Mouse (Mus musculus) forebrain, postnatal 0 days (tissue): ENCODE data around the gene Morn4. TPM values are rescaled to one million over a fixed set of nuclear protein-coding genes. Genes with fewer than 3 reads are reported as not detected.

Experiments
- ATAC-seq: fragments of 200-750 bp; cut with Nextera tagmentation; 2 replicates; pipeline ENCODE4 v1.8.0; 2017; ENCODE audit warnings: mild to moderate bottlenecking, moderate library complexity
- DNase-seq: peaks from one replicate; pipeline ENCODE4 v3.0.0-alpha.2; 2015
- H3K27ac ChIP-seq: fragments of 300-500 bp; sonication (generic); 2 replicates; pipeline ENCODE4 v1.5.1; 2014; ENCODE audit warnings: low read depth, mild to moderate bottlenecking, antibody characterized with exemption, low read length, moderate library complexity, mixed read lengths
- H3K27me3 ChIP-seq: fragments of 300-500 bp; sonication (generic); 2 replicates; pipeline ENCODE4 v1.6.1; 2014; ENCODE audit warnings: mild to moderate bottlenecking, low read length, mixed read lengths; ENCODE audit not compliant: insufficient read depth
- H3K36me3 ChIP-seq: fragments of 300-500 bp; sonication (generic); 2 replicates; pipeline ENCODE4 v1.6.1; 2014; ENCODE audit warnings: mild to moderate bottlenecking, moderate library complexity; ENCODE audit not compliant: insufficient read depth
- H3K4me1 ChIP-seq: fragments of 300-500 bp; sonication (generic); 2 replicates; pipeline ENCODE4 v1.6.1; 2014; ENCODE audit warnings: antibody characterized with exemption; ENCODE audit not compliant: insufficient read depth
- H3K4me2 ChIP-seq: fragments of 300-500 bp; sonication (generic); 2 replicates; pipeline ENCODE4 v1.6.1; 2014; ENCODE audit warnings: low read depth, mild to moderate bottlenecking, moderate library complexity
- H3K4me3 ChIP-seq: fragments of 300-500 bp; sonication (generic); 2 replicates; pipeline ENCODE4 v1.5.1; 2014; ENCODE audit warnings: low read depth, low read length, mixed read lengths
- H3K9ac ChIP-seq: fragments of 300-500 bp; sonication (generic); 2 replicates; pipeline ENCODE4 v1.6.1; 2014; ENCODE audit warnings: mild to moderate bottlenecking
- H3K9me3 ChIP-seq: fragments of 300-500 bp; sonication (generic); 2 replicates; pipeline ENCODE4 v1.6.1; 2016; ENCODE audit warnings: low read length
- CTCF ChIP-seq: sonication (generic); IDR thresholded peaks from 2 replicates; pipeline ENCODE4 v1.5.1; 2016; ENCODE audit warnings: antibody characterized with exemption, control low read depth, low read depth
- WGBS: fragments of 180-500 bp; shearing (Covaris S2); extraction: QIAGEN DNeasy Blood & Tissue Kit; methylation state at CpG from one replicate; pipeline ENCODE4 v1.1.7; 2014; 5-methylcytosine and 5-hydroxymethylcytosine counted together
- polyA plus RNA-seq: library from polyadenylated mRNA; unstranded; fragments of >200 nt; fragmentation: Nextera tagmentation; extraction: Ambion mirVana; gene quantifications from 2 replicates; pipeline ENCODE4 v1.2.1, GENCODE M21; 2015
- total RNA-seq: library from RNA; depleted of rRNA; stranded (reverse); fragments of >200 nt; gene quantifications from 2 replicates; pipeline ENCODE4 v1.2.3, GENCODE M21; 2014

The Morn4 gene
- total and polyA plus RNA-seq, 2 experiments from 2014 or later, result 57.0 to 167 TPM

DNA sequence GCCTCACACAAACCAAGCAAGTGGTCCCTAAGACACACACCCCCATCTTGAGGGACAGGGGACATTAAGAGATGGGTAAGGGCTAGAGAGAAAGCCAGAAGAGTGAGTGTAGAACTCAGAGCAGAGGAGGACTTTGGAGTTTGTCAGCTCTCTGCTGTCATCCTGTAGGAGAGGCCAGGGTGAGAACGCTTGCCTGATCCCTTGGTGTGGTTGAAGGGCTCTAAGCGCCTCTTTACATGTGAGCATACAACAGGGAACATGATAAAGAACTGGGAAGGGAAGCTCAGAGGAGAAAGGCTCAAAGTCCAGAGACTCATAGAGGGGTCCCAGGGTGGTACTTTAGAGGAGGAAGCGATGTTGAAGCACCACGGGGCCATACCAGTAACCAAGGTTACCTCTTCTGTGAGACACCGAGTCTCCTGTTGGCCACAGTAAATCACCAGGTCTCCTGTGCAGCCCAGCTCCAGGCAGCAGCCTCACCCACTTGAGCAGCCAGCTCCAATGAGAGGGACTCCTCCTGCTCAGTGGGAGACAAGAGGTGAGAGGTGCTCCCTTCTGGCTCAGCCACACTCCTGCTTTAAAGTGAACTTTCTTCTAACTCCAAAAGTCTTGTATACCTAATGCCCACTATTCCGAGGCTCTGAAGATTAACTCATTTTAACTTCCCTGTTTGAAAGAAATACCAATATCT lies 29.3 kb downstream of the Morn4 start:
- 92% methylated on average over 6 of the region's 6 CpGs for WGBS
- no peak for TF ChIP-seq CTCF
- Histone ChIP-seq H3K4me1 (no peaks in the 10 kb centered on the region), H3K9ac (no peak overlapping the region), H3K27ac (no peak overlapping the region), H3K9me3 (no peaks in the 10 kb centered on the region), H3K4me2 (no peak overlapping the region), H3K27me3 (no peaks in the 10 kb centered on the region), H3K36me3 (no peaks in the 10 kb centered on the region), H3K4me3 (no peak overlapping the region)
- ATAC-seq (no peak), DNase-seq (no peak)

- Histone ChIP-seq H3K36me3 (no peaks in the 10 kb centered on the region), H3K27ac (no peak overlapping the region), H3K9ac (no peak overlapping the region), H3K4me1 (no peaks in the 10 kb centered on the region), H3K9me3 (no peaks in the 10 kb centered on the region), H3K4me2 (no peak overlapping the region), H3K27me3 (no peaks in the 10 kb centered on the region), H3K4me3 (no peak overlapping the region)
- 75% methylated on average over 2 of the region's 2 CpGs for WGBS
- ATAC-seq (no peak), DNase-seq (no peak)
- no peak for TF ChIP-seq CTCF
Measured at GRCm38 (mm10) chr19:42055881-42056280, 30.3 kb downstream of the Morn4 start.

DNA sequence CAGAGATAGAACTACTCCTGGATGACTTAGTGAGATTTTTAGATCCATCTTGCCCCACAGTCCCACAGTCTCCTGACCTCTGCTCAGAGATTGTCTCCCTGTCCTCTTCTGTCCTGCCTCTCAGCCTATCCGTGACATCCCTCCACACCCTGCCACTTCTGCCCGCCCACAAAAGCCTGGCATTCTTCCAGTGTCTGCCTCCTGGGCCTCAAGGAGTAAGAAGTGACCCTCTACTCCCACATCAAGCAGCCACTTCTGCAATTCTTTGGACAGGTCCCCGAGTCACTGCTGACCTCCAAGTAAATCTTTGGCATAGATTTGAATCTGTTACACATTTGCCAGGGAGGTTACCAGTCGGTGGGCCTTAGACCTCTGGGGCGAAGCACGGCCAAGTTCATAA lies 31.9 kb downstream of the Morn4 start:
- no peak overlapping the region for H3K9ac ChIP-seq
- WGBS, result 76% methylated on average over 6 of the region's 6 CpGs
- H3K4me2 ChIP-seq, result no peak overlapping the region

DNA sequence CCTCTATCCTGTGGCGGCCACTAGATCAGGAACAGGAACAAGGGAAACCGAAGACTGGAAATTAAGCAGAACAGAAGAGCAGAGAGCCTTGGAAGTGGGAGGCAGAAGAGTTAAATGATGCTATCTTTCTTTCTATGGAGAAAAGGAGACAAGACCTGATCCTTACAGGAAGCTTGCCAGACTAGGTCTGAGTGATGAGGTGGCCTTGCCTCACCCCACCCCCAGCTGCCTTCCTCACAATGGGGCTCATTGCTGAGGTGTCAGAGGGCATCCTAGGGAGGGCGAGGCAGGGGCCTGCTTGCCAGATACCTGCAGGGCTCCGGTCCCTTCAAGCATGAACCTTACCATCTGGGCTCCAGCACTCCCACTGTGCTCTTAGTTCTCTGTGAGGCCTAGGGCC lies 34.2 kb downstream of the Morn4 start, which contains the start of gene 4933411K16Rik:
Gene 4933411K16Rik (plus strand): TSS at position 301 of the 400 bp plus-strand sequence.
- no peak within 1 kb of the TSS for H3K4me3 ChIP-seq
- DNase-seq, result no peak
- WGBS, result 87% methylated on average over 4 of the region's 4 CpGs
- TF ChIP-seq CTCF, result no peak
- H3K27me3 ChIP-seq, result no peaks in the 10 kb centered on the region
- no peaks in the 10 kb centered on the region for H3K4me1 ChIP-seq
- H3K4me2 ChIP-seq, result no peak within 1 kb of the TSS
- H3K9me3 ChIP-seq, result no peaks in the 10 kb centered on the region
- no peak within 1 kb of the TSS for H3K9ac ChIP-seq
- ATAC-seq, result no peak
- no peak within 1 kb of the TSS for H3K27ac ChIP-seq
- H3K36me3 ChIP-seq, result no peaks in the 10 kb centered on the region

More for the DNA sequence above, 31.9 kb downstream of the Morn4 start:
- no peak overlapping the region for H3K27ac ChIP-seq
- H3K9me3 ChIP-seq, result no peaks in the 10 kb centered on the region
- no peak for ATAC-seq
- H3K4me3 ChIP-seq, result no peak overlapping the region
- no peak for TF ChIP-seq CTCF
- no peaks in the 10 kb centered on the region for H3K4me1 ChIP-seq
- no peaks in the 10 kb centered on the region for H3K27me3 ChIP-seq
- H3K36me3 ChIP-seq, result no peaks in the 10 kb centered on the region
- no peak for DNase-seq

- Histone ChIP-seq H3K4me2 (no peak overlapping the region), H3K36me3 (no peaks in the 10 kb centered on the region), H3K4me1 (no peaks in the 10 kb centered on the region), H3K9ac (no peak overlapping the region), H3K4me3 (no peak overlapping the region), H3K9me3 (no peaks in the 10 kb centered on the region), H3K27ac (no peak overlapping the region), H3K27me3 (no peaks in the 10 kb centered on the region)
- DNase-seq, result no peak
- no peak for ATAC-seq
- WGBS, result 89% methylated on average over 3 of the region's 3 CpGs
- no peak for TF ChIP-seq CTCF
Measured at GRCm38 (mm10) chr19:42051351-42051750, 34.8 kb downstream of the Morn4 start.

DNA sequence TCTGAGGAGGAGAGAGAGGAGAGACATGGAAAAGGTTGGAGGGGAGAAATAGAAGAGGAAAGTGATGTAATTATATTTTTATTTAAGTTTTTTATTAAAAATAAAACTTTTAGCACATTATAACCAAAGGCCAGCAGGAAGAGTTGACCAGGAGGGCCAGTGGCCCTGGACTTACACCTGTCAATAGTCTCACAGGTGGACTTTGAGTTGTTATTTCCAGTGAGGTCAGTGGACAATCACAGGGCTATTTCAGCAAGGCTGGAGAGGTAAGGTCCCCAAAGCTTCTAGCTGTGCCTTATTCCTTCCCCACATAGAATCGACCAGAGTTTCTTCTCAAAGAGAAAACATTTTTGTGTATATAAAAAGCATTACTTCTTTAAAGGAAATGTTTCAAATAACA lies 35.9 kb downstream of the Morn4 start:
- Histone ChIP-seq H3K9me3 (no peaks in the 10 kb centered on the region), H3K36me3 (no peaks in the 10 kb centered on the region), H3K4me1 (no peaks in the 10 kb centered on the region), H3K27me3 (no peaks in the 10 kb centered on the region), H3K4me3 (no peak overlapping the region), H3K4me2 (no peak overlapping the region), H3K9ac (no peak overlapping the region), H3K27ac (no peak overlapping the region)
- no peak for TF ChIP-seq CTCF
- WGBS, result 88% methylated on average over 1 of the region's 1 CpGs
- ATAC-seq, result no peak
- no peak for DNase-seq

GRCm38 (mm10) chr19:42045269-42046102 lies 40.7 kb downstream of the Morn4 start, which contains the start of gene Hoga1:
Gene Hoga1, plus strand, starts transcription at chr19:42045610.
- DNase-seq (peak; percentile 64), ATAC-seq (peak; percentile 94)
- H3K9me3 ChIP-seq, result no peaks in the 10 kb centered on the region
- H3K4me1 ChIP-seq, result no peaks in the 10 kb centered on the region
- peak; percentile 77 for TF ChIP-seq CTCF
- peak within 1 kb of the TSS; percentile 41 for H3K4me2 ChIP-seq
- 24% methylated on average over 23 of the region's 23 CpGs for WGBS
- peak within 1 kb of the TSS; percentile 12; the same call in 1 of the 2 replicates for H3K4me3 ChIP-seq
- H3K27ac ChIP-seq, result no peak within 1 kb of the TSS
- no peaks in the 10 kb centered on the region for H3K27me3 ChIP-seq
- no peaks in the 10 kb centered on the region for H3K36me3 ChIP-seq
- H3K9ac ChIP-seq, result no peak within 1 kb of the TSS; the same call in 1 of the 2 replicates
